Mouse (Mus musculus) liver, postnatal 0 days (tissue): ENCODE results near the gene Nav1.

ENCODE experiments used
- CTCF ChIP-seq: sonication (generic); IDR thresholded peaks from 2 replicates; pipeline ENCODE4 v1.5.1; 2016; ENCODE audit warnings: antibody characterized with exemption, low read depth
- EP300 ChIP-seq: IDR thresholded peaks from 2 replicates; pipeline ENCODE4 v1.6.1; 2016; ENCODE audit warnings: antibody characterized with exemption, low read depth, mild to moderate bottlenecking

- TF ChIP-seq CTCF (no peak), EP300 (no peak)
These were observed 118.2 kb downstream of the Nav1 start for GRCm38 (mm10) chr1:135488879-135489278.
